Mouse (Mus musculus) kidney, postnatal 0 days (tissue): ENCODE data around the gene Dennd6b. TPM values are rescaled to one million over a fixed set of nuclear protein-coding genes. Genes with fewer than 3 reads are reported as not detected.

ENCODE experiments used
- ATAC-seq: fragments of 200-750 bp; cut with Nextera tagmentation; replicated peaks from 2 replicates; pipeline ENCODE4 v1.8.0; 2017; ENCODE audit warnings: low read depth, moderate number of reproducible peaks, moderate TSS enrichment, moderate library complexity; ENCODE audit not compliant: low FRiP score
- DNase-seq: peaks from one replicate; pipeline ENCODE4 v3.0.0-alpha.2; 2016; ENCODE audit warnings: low spot score
- H3K27ac ChIP-seq: fragments of 300-500 bp; sonication (generic); 2 replicates; pipeline ENCODE4 v1.5.1; 2014; ENCODE audit warnings: mild to moderate bottlenecking
- H3K27me3 ChIP-seq: fragments of 300-500 bp; sonication (generic); 2 replicates; pipeline ENCODE4 v1.6.1; 2014; ENCODE audit warnings: low read length, mixed read lengths; ENCODE audit not compliant: insufficient read depth
- H3K36me3 ChIP-seq: fragments of 300-500 bp; sonication (generic); 2 replicates; pipeline ENCODE4 v1.6.1; 2014; ENCODE audit warnings: low read length, mixed read lengths; ENCODE audit not compliant: insufficient read depth
- H3K4me1 ChIP-seq: fragments of 300-500 bp; sonication (generic); replicated peaks from 2 replicates; pipeline ENCODE4 v1.6.1; 2014; ENCODE audit warnings: antibody characterized with exemption, low read length, mixed read lengths; ENCODE audit not compliant: insufficient read depth
- H3K4me2 ChIP-seq: fragments of 300-500 bp; sonication (generic); 2 replicates; pipeline ENCODE4 v1.6.1; 2014; ENCODE audit warnings: mild to moderate bottlenecking, low read length, moderate library complexity, mixed read lengths
- H3K4me3 ChIP-seq: fragments of 300-500 bp; sonication (generic); replicated peaks from 2 replicates; pipeline ENCODE4 v1.5.1; 2014; ENCODE audit warnings: low read depth, low read length
- H3K9ac ChIP-seq: fragments of 300-500 bp; sonication (generic); 2 replicates; pipeline ENCODE4 v1.6.1; 2014; ENCODE audit warnings: low read depth, low read length
- H3K9me3 ChIP-seq: fragments of 300-500 bp; sonication (generic); replicated peaks from 2 replicates; pipeline ENCODE4 v1.6.1; 2016; ENCODE audit warnings: low read length, inconsistent platforms, mixed read lengths
- CTCF ChIP-seq: IDR thresholded peaks from 2 replicates; pipeline ENCODE4 v1.5.1; 2016; ENCODE audit warnings: antibody characterized with exemption, low read depth, mild to moderate bottlenecking, moderate library complexity
- WGBS: fragments of 180-500 bp; shearing (Covaris S2); extraction: QIAGEN DNeasy Blood & Tissue Kit; methylation state at CpG from one replicate; pipeline ENCODE4 v1.1.7; 2014; 5-methylcytosine and 5-hydroxymethylcytosine counted together
- polyA plus RNA-seq: library from polyadenylated mRNA; unstranded; fragments of >200 nt; fragmentation: Nextera tagmentation; extraction: Ambion mirVana; gene quantifications from 2 replicates; pipeline ENCODE4 v1.2.1, GENCODE M21; 2015

Gene Dennd6b
- polyA plus RNA-seq, 1 experiment from 2014 or later: 10.4 TPM

DNA sequence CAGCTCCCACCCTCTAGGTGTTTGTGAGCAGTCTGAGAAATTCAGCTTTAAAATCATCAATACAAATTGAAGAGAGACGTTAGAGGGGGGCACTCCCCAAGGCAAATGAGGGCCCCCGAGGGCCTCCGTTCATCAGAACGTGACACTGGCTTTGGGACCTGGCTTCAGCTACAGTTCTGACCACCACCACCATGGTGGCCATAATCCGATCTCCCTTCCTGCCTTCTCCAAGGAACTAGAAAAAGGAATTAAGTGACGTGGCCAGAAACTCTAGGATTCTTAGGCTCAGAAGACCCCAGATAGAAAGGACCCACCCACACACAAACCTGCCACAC, 16.7 kb downstream of the Dennd6b start:
- no peak for ATAC-seq
- TF ChIP-seq CTCF: no peak
- H3K4me1 ChIP-seq: peaks cover 50% of the 10 kb centered on the region

DNA sequence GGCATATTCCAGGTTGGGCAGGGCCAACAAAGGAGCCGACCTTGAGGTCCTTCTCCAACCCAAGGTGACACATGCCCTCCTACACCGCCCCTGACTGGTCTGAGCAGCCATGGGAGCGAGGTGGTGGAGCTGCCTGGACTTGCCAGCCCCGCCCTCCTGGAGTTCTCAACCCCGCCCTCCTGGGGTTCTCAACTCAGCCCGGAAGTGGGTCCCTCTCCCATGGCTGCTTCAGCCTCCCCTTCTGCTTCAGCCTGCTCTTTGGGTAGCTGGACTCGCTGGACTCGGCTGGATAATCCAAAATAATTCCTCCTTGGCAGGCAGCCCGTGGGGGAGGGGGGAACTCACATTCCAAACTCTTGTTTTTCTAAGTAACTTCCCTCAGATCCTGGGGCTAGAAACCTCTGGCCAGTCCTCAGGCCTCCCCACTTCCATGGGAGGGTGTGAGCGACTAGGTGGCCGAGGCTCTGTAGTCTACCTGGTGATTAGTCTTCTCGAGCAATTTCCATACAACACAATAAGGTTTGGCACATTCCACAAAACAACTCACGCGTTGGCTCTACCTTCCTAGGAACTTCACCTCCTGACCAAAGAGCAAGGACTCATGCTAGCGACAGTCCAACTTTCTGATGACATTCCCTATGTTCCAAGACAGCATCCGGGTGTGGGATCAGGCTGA, 17.2 kb downstream of the Dennd6b start:
- Histone ChIP-seq H3K4me1 (peaks cover 55% of the 10 kb centered on the region), H3K4me3 (peak overlapping the region; percentile 65), H3K4me2 (peak overlapping the region; percentile 73), H3K27ac (peak overlapping the region; percentile 93), H3K9ac (peak overlapping the region; percentile 73), H3K9me3 (no peaks in the 10 kb centered on the region), H3K36me3 (no peaks in the 10 kb centered on the region), H3K27me3 (no peaks in the 10 kb centered on the region)
- whole genome bisulfite sequencing: 2% methylated on average over 16 of the region's 16 CpGs
- ATAC-seq (peak; percentile 79), DNase-seq (peak; percentile 93)
- TF ChIP-seq CTCF: no peak

More for the DNA sequence above, 16.7 kb downstream of the Dennd6b start:
- Histone ChIP-seq H3K36me3 (no peaks in the 10 kb centered on the region), H3K9me3 (no peaks in the 10 kb centered on the region), H3K27me3 (no peaks in the 10 kb centered on the region), H3K9ac (peak overlapping the region; percentile 73), H3K27ac (peak overlapping the region; percentile 93), H3K4me3 (peak overlapping the region; percentile 65), H3K4me2 (peak overlapping the region; percentile 73)
- WGBS: under 1% methylated on average over 6 of the region's 6 CpGs
- DNase-seq: no peak

DNA sequence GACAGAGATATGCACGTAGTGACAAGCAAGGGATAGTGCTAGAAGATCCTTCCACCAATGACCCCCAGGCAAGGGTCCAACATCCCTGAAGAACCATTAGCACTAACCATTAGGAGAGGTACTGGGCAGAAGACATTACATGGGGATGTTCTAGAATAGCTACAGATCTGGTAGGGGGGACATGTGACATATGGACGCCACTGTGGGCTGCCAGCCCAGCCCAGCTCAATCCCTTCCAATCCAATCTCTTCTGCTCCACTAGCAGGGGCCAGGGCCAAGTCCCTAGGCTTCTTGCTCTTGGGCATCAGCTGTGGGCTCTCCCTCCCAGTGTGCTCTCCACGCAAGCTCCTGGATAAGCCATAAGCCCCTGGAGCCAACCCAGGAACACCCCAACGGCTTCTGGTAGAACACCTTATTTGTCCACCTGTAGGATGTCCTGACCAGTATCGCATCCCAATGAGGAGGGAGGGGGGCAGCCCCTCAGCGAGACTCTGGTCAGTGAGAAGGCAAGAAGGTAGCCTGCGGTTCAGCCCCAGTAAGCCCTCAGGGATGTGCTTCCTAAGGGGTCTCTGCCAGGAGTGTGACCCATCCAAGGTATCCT, 17.9 kb downstream of the Dennd6b start:
- H3K9me3 ChIP-seq: no peaks in the 10 kb centered on the region
- WGBS: 58% methylated on average over 7 of the region's 7 CpGs
- H3K27me3 ChIP-seq: no peaks in the 10 kb centered on the region
- peak overlapping the region; percentile 93 for H3K27ac ChIP-seq
- H3K4me1 ChIP-seq: peaks cover 62% of the 10 kb centered on the region
- H3K36me3 ChIP-seq: no peaks in the 10 kb centered on the region
- ATAC-seq (no peak), DNase-seq (no peak)
- H3K9ac ChIP-seq: peak overlapping the region; percentile 73
- no peak for TF ChIP-seq CTCF
- H3K4me2 ChIP-seq: peak overlapping the region; percentile 73
- H3K4me3 ChIP-seq: peak overlapping the region; percentile 65

DNA sequence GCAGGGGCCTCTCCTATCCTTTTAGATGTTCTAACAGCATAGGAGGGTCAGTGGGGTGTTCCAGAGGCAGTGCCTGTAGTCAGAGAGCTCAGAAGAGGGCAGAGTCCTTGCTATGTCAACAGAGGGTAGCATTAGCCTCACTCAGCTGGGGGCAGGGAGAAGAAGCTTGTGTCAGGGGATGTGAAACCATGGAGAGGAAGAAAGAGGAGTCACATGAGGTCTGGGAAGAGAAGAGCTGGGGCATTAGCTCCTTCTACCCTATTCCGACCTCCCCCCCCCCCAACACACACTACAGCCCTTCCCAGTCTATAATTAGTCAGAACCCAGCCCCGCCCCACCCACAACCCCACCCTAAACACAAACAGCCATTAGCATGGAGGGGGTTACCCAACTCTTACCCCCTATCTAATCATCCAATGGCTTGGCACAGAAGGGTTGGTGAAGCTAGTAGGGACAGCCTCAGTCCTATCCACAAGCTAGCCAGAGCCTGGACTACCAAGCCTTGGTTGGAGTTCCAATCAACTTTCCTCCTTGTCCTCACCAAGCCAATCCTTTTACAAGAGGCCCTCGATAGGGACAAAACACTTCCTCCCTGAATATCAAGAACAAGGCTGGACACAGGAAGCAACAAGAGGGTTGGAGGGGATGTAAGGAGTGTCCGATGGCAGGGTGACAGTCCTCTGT, 18.6 kb downstream of the Dennd6b start:
- Histone ChIP-seq H3K9me3 (no peaks in the 10 kb centered on the region), H3K4me2 (peak overlapping the region; percentile 73), H3K36me3 (no peaks in the 10 kb centered on the region), H3K27me3 (no peaks in the 10 kb centered on the region), H3K4me1 (peaks cover 64% of the 10 kb centered on the region), H3K27ac (peak overlapping the region; percentile 93), H3K4me3 (peak overlapping the region; percentile 65; the same call in 1 of the 2 replicates), H3K9ac (peak overlapping the region; percentile 31; the same call in 1 of the 2 replicates)
- WGBS: 46% methylated on average over 4 of the region's 4 CpGs
- no peak for TF ChIP-seq CTCF
- no peak for DNase-seq
- no peak for ATAC-seq

DNA sequence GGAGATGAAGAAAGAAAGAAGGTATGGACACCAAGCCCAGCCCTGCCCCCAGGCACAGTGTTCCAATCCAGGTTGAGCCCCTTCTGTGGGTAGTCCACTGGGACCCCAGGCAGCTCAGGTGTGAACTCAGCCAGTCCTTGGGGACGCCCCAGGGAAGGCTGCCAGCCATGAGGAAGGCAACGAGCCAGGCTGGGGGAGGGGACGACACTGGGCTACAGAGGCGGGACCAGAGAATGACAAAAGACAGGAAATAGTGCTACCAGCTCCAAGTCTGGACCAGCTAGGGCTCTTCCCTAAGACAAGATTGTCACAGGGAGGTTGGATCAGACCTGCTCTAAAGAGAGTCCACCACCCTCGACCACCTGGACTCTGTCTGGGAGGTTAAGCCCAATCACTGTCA, 19.2 kb downstream of the Dennd6b start:
- Histone ChIP-seq H3K27me3 (no peaks in the 10 kb centered on the region), H3K4me1 (peaks cover 70% of the 10 kb centered on the region), H3K4me2 (peak overlapping the region; percentile 73), H3K9ac (peak overlapping the region; percentile 31; the same call in 1 of the 2 replicates), H3K9me3 (no peaks in the 10 kb centered on the region), H3K27ac (peak overlapping the region; percentile 93), H3K36me3 (no peaks in the 10 kb centered on the region), H3K4me3 (no peak overlapping the region)
- TF ChIP-seq CTCF: no peak
- DNase-seq (no peak), ATAC-seq (no peak)
- WGBS: 5% methylated on average over 5 of the region's 5 CpGs

DNA sequence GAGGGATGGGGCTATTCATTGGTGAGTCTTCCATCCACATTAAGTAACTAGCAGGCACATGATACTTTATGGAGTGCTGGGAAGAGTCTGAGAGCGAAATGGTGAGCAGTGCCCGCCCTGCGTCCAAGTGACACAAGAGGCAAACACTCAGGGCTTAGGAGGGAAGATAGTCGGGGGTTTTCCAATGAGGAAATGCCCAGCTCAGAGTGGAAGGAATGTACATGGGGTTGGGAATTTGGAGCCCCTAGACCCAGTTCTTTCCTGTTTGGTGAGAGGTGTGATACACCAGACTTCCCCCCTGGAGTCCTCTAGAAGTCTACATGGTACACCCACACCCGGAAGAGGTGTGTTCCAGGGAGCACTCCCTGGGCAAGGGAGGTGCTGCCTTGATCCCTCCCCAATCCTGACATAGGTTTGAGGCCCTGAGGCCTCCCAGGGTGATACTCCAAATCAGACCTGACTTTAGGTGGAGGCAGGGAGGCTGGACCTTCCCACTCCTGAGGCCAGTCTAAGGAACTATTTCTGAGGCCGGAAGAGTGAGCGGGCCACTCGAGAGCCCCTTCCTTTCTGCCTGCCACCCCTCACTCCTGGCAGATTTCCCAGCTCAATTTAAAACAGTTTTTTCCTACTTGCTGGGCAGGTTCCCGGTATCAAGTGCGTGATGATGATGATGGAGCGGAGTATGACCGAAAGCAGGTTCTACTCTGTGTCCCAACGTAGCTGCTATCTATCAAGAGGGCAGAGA, 20.7 kb downstream of the Dennd6b start:
- no peaks in the 10 kb centered on the region for H3K27me3 ChIP-seq
- H3K9ac ChIP-seq: no peak overlapping the region
- 0 out of 2 replicates have a peak overlapping the region, but pooled peaks have one; percentile 7 for H3K4me2 ChIP-seq
- H3K9me3 ChIP-seq: no peaks in the 10 kb centered on the region
- ATAC-seq: no peak
- H3K27ac ChIP-seq: peak overlapping the region; percentile 62
- H3K4me1 ChIP-seq: peaks cover 68% of the 10 kb centered on the region
- 73% methylated on average over 13 of the region's 13 CpGs for WGBS
- no peak for TF ChIP-seq CTCF
- H3K4me3 ChIP-seq: no peak overlapping the region
- no peaks in the 10 kb centered on the region for H3K36me3 ChIP-seq
- no peak for DNase-seq
